Mouse (Mus musculus) megakaryocyte, embryonic 14.5 days (primary cell): Measurements from ENCODE around the gene Mmp23.

Source experiments
- FLI1 ChIP-seq: IDR thresholded peaks from 2 replicates; pipeline ENCODE4 v1.6.1; 2012; ENCODE audit warnings: low read length, inconsistent platforms, mixed read lengths
- GATA1 ChIP-seq: IDR thresholded peaks from 3 replicates; pipeline ENCODE4 v1.6.1; 2012; ENCODE audit warnings: mixed read lengths, low read length, inconsistent platforms, borderline replicate concordance

DNA sequence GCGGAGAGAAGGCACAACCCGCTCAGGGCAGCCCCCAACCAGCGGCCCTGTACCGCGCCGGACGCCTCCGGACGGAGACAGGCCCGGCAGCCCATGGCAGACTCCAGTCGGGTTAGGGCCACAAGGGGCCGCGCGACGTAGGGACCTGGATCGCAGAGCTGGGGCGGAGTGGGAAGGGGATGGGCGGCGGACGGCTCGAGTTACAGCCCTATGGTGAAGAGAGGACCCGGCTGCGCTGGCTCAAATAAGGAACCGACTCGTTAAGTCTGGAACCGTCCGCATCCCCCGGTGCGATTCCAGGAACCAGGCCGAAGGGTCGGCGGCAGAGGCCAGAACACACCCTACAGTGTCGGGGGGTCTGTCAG is at the start of gene Mmp23:
- TF ChIP-seq GATA1 (no peak), FLI1 (no peak)
